Mouse (Mus musculus) lung, postnatal 0 days (tissue): ENCODE measurements around the gene Pum1. TPM values are rescaled to one million over a fixed set of nuclear protein-coding genes. Genes with fewer than 3 reads are reported as not detected.

Experiments used
- ATAC-seq: fragments of 200-750 bp; cut with Nextera tagmentation; 2 replicates; pipeline ENCODE4 v1.8.0; 2017; ENCODE audit warnings: moderate library complexity
- DNase-seq: peaks from one replicate; pipeline ENCODE4 v3.0.0-alpha.2; 2016; ENCODE audit warnings: low spot score
- H3K27ac ChIP-seq: fragments of 300-500 bp; sonication (generic); 2 replicates; pipeline ENCODE4 v1.5.1; 2014; ENCODE audit warnings: antibody characterized with exemption, mild to moderate bottlenecking, low read length, mixed read lengths
- H3K27me3 ChIP-seq: fragments of 300-500 bp; sonication (generic); replicated peaks from 2 replicates; pipeline ENCODE4 v1.6.1; 2014; ENCODE audit warnings: low read length, mixed read lengths; ENCODE audit not compliant: insufficient read depth
- H3K36me3 ChIP-seq: fragments of 300-500 bp; sonication (generic); 2 replicates; pipeline ENCODE4 v1.6.1; 2014; ENCODE audit warnings: low read length, mixed read lengths; ENCODE audit not compliant: insufficient read depth
- H3K4me1 ChIP-seq: fragments of 300-500 bp; sonication (generic); 2 replicates; pipeline ENCODE4 v1.6.1; 2014; ENCODE audit warnings: antibody characterized with exemption, low read depth, low read length, mixed read lengths; ENCODE audit not compliant: insufficient read depth
- H3K4me2 ChIP-seq: fragments of 300-500 bp; sonication (generic); replicated peaks from 2 replicates; pipeline ENCODE4 v1.6.1; 2014; ENCODE audit warnings: low read depth, mild to moderate bottlenecking, low read length, moderate library complexity, mixed read lengths
- H3K4me3 ChIP-seq: fragments of 300-500 bp; sonication (generic); 2 replicates; pipeline ENCODE4 v1.5.1; 2014; ENCODE audit warnings: low read depth, low read length
- H3K9ac ChIP-seq: fragments of 300-500 bp; sonication (generic); replicated peaks from 2 replicates; pipeline ENCODE4 v1.6.1; 2014; ENCODE audit warnings: low read depth, mild to moderate bottlenecking
- H3K9me3 ChIP-seq: fragments of 300-500 bp; sonication (generic); 2 replicates; pipeline ENCODE4 v1.6.1; 2016; ENCODE audit warnings: low read length, mixed read lengths
- CTCF ChIP-seq: IDR thresholded peaks from 2 replicates; pipeline ENCODE4 v1.5.1; 2016; ENCODE audit warnings: antibody characterized with exemption, mild to moderate bottlenecking
- EP300 ChIP-seq: IDR thresholded peaks from 2 replicates; pipeline ENCODE4 v1.6.1; 2016; ENCODE audit warnings: antibody characterized with exemption, mild to moderate bottlenecking, control low read depth
- WGBS: fragments of 180-500 bp; shearing (Covaris S2); extraction: QIAGEN DNeasy Blood & Tissue Kit; methylation state at CpG from one replicate; pipeline ENCODE4 v1.1.7; 2014; 5-methylcytosine and 5-hydroxymethylcytosine counted together
- polyA plus RNA-seq: library from polyadenylated mRNA; unstranded; fragments of >200 nt; fragmentation: Nextera tagmentation; extraction: Ambion mirVana; gene quantifications from 2 replicates; pipeline ENCODE4 v1.2.1, GENCODE M21; 2015

The Pum1 gene
- polyA plus RNA-seq, 1 experiment from 2014 or later, result 37.8 TPM

DNA sequence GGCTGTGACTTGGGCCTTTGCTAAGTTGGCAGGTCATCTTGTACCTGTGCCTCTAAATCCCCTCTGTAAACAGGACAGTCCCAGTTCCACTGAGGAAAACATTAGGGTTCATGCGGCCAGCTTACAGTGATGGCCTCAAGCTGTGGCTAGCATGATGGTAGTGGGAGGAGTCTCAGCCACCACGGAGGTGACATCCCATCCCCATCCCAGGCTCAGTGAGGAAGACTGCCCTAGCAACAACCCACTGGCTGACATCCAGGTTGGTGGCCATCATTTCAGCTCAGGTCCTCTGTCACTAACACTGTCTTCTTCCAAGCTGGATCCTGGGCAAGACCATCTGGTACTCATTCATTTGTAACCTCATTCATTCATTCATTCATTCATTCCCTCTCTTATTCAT lies 141.2 kb downstream of the Pum1 start:
- no peak for DNase-seq
- 47% methylated on average over 2 of the region's 2 CpGs for WGBS
- Histone ChIP-seq H3K4me3 (no peak overlapping the region), H3K4me1 (no peaks in the 10 kb centered on the region; the same call in 1 of the 2 replicates), H3K9ac (no peak overlapping the region), H3K27me3 (no peaks in the 10 kb centered on the region), H3K36me3 (no peaks in the 10 kb centered on the region), H3K9me3 (no peaks in the 10 kb centered on the region), H3K27ac (no peak overlapping the region), H3K4me2 (no peak overlapping the region)
- no peak for TF ChIP-seq CTCF
- no peak for TF ChIP-seq EP300
- no peak for ATAC-seq

DNA sequence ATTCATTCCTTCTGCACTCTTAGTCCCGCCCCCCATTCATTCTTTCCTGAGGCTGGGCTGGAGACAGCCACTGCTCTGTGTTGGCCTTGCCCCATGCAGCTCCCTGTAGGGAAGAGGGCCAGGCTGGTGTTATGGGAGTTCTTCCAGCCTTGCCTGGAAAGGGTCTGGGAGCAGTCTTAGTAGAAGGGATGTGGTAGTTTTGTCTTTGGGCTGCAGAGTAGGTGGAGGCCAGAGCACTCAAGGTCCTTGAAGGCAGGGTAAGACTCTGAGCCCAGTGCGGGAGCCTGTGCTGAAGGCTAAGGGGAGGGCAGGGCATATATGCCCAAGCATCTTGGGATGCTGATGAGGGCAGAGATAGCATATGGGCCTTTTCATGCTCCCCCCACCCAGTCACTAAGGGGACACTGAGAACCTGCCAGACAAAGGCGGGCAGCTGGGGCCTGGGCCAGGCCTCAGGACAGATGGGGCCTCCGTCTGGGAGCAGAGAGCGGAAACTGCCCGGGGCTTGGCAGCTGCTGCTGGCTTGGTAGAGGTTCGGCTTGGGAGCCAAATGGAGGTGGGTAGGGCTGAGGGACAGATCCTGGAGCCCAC lies 141.7 kb downstream of the Pum1 start:
- Histone ChIP-seq H3K9me3 (no peaks in the 10 kb centered on the region), H3K4me2 (no peak overlapping the region), H3K4me3 (no peak overlapping the region), H3K27me3 (no peaks in the 10 kb centered on the region), H3K9ac (no peak overlapping the region), H3K27ac (no peak overlapping the region), H3K36me3 (no peaks in the 10 kb centered on the region), H3K4me1 (no peaks in the 10 kb centered on the region; the same call in 1 of the 2 replicates)
- DNase-seq (no peak), ATAC-seq (no peak)
- WGBS, result 75% methylated on average over 7 of the region's 7 CpGs
- TF ChIP-seq CTCF (no peak), EP300 (no peak)

DNA sequence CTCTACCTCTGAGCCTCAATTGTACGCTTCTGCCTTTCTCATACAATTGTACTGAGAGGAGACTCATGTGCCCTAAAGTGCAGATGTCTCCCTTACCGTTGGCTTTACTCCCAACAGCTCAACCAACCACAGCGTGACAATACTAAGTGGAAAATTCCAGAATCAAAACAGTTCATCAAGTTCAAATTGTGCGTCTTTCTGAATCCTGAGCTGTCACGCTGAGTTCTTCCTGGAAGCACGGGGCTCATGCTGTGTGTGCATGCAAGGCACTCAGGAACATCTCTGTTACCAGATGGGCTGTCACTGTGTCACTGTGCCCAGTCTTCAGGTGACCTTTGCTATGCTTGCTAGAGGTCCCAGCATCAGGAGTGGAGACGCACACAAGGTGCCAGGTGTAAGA lies 142.6 kb downstream of the Pum1 start:
- Histone ChIP-seq H3K4me3 (no peak overlapping the region), H3K27me3 (no peaks in the 10 kb centered on the region), H3K27ac (no peak overlapping the region), H3K9me3 (no peaks in the 10 kb centered on the region), H3K4me1 (no peaks in the 10 kb centered on the region), H3K9ac (no peak overlapping the region), H3K36me3 (no peaks in the 10 kb centered on the region), H3K4me2 (no peak overlapping the region)
- 80% methylated on average over 7 of the region's 7 CpGs for WGBS
- TF ChIP-seq CTCF (no peak), EP300 (no peak)
- DNase-seq (no peak), ATAC-seq (no peak)

DNA sequence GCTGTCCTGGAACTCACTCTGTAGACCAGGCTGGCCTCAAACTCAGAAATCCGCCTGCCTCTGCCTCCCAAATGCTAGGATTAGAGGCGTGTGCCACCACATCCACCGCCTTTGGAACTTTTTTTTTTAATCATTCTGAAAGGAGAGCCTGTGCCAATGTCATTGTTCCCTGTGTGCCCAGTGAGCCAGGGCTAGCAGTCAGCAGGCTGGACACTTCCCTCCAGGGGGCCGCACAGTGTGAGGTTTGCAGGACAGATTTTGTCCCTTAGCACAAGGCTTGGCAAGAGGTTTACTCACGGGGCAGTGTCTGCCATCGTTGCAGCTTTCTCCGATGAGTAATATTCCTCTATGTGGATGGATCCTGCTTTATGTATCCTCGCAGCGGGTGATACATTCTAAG lies 143.6 kb downstream of the Pum1 start:
- WGBS, result 89% methylated on average over 9 of the region's 9 CpGs
- TF ChIP-seq CTCF (no peak), EP300 (no peak)

DNA sequence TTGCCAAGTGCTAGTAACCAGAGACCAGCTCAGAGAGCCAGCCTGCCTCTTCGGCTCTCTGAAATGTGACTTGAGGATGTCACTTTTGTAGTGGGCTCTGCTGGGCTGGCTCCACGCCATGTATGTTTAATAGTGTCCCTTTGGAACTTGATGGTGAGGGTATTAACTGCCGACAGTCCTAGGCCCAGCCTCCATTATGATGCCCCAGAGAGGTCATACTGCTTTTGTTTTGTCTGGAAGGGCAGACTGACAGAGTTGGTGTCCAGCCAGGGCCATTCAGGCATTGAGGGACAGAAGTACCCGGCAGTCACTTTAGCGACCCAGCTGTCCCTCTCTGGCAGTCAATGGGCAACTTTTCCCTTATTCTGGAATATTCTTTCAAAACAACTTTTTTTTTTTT lies 146.7 kb downstream of the Pum1 start:
- DNase-seq (no peak), ATAC-seq (no peak)
- Histone ChIP-seq H3K27me3 (no peaks in the 10 kb centered on the region), H3K27ac (no peak overlapping the region), H3K9ac (no peak overlapping the region), H3K4me2 (no peak overlapping the region), H3K4me1 (no peaks in the 10 kb centered on the region), H3K36me3 (no peaks in the 10 kb centered on the region), H3K9me3 (no peaks in the 10 kb centered on the region), H3K4me3 (no peak overlapping the region)
- WGBS, result 55% methylated on average over 5 of the region's 5 CpGs
- TF ChIP-seq CTCF (no peak), EP300 (no peak)

More for the DNA sequence above, 143.6 kb downstream of the Pum1 start:
- Histone ChIP-seq H3K9ac (no peak overlapping the region), H3K36me3 (no peaks in the 10 kb centered on the region), H3K4me3 (no peak overlapping the region), H3K27me3 (no peaks in the 10 kb centered on the region), H3K4me2 (no peak overlapping the region), H3K9me3 (no peaks in the 10 kb centered on the region), H3K4me1 (no peaks in the 10 kb centered on the region), H3K27ac (no peak overlapping the region)
- ATAC-seq, result no peak
- no peak for DNase-seq

DNA sequence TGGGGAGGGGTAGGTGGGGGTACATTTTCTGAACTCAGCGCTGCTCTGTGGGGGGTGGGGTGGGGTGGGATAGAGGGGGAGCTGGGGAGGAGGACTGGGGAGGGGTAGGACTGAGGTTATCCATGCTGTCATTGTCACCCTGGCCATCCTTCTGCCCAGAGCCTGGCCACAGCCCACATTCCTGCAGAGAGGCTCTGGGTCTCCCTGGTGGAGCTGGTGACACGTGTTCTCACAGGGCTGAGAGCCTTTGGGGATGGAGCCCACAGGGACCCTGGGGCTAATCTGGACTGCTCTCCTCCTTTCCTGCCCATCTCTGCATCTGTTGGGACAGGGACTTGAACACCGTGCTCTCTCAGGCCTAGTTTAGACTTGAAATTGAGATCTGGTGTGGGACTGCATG lies 147.7 kb downstream of the Pum1 start:
- DNase-seq (no peak), ATAC-seq (no peak)
- Histone ChIP-seq H3K27ac (no peak overlapping the region), H3K4me3 (no peak overlapping the region), H3K4me2 (no peak overlapping the region), H3K9me3 (no peaks in the 10 kb centered on the region), H3K27me3 (no peaks in the 10 kb centered on the region), H3K4me1 (no peaks in the 10 kb centered on the region), H3K9ac (no peak overlapping the region), H3K36me3 (no peaks in the 10 kb centered on the region)
- TF ChIP-seq EP300 (no peak), CTCF (no peak)
- 45% methylated on average over 3 of the region's 3 CpGs for WGBS

DNA sequence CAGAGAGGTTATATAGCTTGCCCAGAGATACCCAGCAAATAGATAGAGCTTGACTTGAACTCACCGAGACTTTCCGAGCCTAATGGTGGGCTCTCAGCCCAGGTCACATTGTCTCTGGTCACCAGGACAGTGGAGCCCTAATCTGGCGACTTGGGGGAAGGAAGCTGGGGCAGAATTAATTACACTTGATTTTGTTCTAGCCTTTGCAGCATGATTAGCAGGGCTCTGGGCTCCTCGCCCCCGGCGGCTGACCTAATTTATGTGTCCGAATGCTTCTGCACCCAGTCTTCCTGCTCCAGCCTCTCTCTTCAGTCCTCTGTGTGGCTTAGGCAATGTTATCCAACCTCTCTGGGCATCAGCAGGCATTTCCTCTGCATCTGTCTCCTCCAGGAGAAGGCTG lies 148.3 kb downstream of the Pum1 start:
- Histone ChIP-seq H3K36me3 (no peaks in the 10 kb centered on the region), H3K9ac (no peak overlapping the region), H3K4me2 (no peak overlapping the region), H3K4me1 (no peaks in the 10 kb centered on the region), H3K9me3 (no peaks in the 10 kb centered on the region), H3K4me3 (no peak overlapping the region), H3K27me3 (no peaks in the 10 kb centered on the region), H3K27ac (no peak overlapping the region)
- DNase-seq (no peak), ATAC-seq (no peak)
- 71% methylated on average over 7 of the region's 7 CpGs for WGBS
- TF ChIP-seq EP300, result no peak
- no peak for TF ChIP-seq CTCF
